Mouse (Mus musculus) ovary, adult 18-20 months (tissue): ENCODE measurements around the gene Sult2b1.

Experiments used
- DNase-seq: peaks from one replicate; pipeline ENCODE4 v3.0.0; 2022; ENCODE audit warnings: low spot score, mixed read lengths

The Sult2b1 gene

GRCm38 (mm10) chr7:45800546-45801204 is 16.2 kb upstream of the Sult2b1 start:
- DNase-seq, result no peak

DNA sequence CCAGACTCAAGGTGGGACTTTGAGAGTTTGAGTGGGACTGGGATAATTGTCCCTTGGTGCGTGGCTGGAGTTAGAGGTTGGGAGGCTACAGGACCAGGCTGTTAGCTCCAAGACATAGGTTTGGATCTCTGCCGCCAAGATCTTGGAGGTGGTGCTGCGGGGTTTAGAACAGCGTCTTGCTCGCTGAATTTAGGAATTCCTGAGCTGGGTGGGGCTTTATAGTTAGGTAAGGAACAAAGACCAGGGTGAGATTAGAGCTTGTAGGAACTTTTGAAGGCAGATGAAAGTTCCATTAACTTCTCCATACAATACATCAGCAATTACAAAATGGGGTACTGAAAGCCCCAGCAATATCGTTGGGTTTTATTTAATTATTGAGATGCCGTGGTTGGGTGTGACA is 15.5 kb upstream of the Sult2b1 start:
- no peak for DNase-seq

GRCm38 (mm10) chr7:45798931-45799330 is 14.5 kb upstream of the Sult2b1 start:
- no peak for DNase-seq

- no peak for DNase-seq
These were observed 14.0 kb upstream of the Sult2b1 start for GRCm38 (mm10) chr7:45798511-45798836.

DNA sequence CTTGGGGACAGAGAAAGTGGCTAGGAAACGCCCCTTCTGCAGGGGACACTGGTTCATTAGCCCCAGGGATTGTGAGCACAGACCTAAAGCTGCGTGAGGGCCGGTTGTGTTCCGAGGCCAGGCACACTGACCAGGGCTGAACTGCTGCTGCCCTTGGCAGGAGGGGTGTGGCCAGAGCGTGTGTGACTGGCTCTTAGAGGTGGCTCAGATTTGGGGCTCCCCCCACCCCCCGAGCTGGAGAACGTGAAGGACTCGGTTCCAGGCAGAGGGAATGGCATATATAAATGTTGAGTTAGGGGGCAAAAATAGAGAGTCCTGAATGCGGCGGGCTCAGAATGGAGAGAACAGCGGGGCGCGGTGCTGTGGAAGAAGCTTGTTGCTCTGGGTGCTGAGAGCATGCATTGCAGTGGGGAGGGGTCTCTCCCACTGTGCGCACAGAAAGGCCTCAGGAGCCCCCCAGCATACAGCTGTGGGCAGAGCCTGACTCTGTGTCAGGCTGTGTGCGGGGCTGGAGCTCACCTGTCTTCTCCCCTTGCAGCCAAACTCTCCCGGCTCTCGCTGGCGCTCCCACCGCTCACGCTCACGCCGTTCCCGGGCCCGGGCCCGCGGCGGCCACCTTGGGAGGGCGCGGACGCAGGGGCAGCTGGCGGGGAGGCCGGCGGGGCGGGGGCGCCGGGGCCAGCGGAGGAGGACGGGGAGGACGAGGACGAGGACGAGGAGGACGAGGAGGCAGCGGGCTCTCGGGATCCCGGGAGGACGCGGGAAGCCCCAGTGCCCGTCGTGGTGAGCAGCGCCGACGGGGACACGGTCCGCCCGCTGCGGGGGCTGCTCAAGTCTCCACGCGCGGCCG is 13.4 kb upstream of the Sult2b1 start:
- no peak for DNase-seq

GRCm38 (mm10) chr7:45796950-45797349 is 12.5 kb upstream of the Sult2b1 start:
- no peak for DNase-seq

- no peak for DNase-seq
These were observed 10.5 kb upstream of the Sult2b1 start for GRCm38 (mm10) chr7:45794971-45795370.

DNA sequence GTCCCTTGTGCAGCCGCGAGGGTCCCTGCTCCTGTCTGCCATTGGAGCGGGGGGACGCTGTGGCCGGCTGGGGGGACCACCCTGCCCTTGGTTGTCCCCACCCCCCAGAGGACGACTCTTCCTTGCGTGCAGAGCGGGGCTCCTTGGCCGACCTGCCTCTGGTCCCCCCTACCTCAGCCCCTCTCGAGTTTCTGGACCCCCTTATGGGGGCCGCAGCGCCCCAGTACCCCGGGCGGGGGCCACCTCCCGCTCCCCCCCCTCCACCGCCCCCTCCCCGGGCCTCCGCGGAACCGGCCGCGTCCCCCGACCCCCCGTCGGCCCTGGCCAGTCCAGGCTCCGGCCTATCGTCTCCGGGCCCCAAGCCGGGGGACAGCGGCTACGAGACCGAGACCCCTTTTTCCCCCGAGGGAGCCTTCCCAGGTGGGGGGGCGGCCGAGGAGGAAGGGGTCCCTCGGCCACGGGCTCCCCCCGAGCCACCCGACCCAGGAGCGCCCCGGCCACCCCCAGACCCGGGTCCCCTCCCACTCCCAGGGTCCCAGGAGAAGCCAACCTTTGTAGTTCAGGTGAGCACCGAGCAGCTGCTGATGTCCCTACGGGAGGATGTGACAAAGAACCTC is 9.6 kb upstream of the Sult2b1 start:
- no peak for DNase-seq

GRCm38 (mm10) chr7:45793240-45793639 is 8.8 kb upstream of the Sult2b1 start:
- no peak for DNase-seq

DNA sequence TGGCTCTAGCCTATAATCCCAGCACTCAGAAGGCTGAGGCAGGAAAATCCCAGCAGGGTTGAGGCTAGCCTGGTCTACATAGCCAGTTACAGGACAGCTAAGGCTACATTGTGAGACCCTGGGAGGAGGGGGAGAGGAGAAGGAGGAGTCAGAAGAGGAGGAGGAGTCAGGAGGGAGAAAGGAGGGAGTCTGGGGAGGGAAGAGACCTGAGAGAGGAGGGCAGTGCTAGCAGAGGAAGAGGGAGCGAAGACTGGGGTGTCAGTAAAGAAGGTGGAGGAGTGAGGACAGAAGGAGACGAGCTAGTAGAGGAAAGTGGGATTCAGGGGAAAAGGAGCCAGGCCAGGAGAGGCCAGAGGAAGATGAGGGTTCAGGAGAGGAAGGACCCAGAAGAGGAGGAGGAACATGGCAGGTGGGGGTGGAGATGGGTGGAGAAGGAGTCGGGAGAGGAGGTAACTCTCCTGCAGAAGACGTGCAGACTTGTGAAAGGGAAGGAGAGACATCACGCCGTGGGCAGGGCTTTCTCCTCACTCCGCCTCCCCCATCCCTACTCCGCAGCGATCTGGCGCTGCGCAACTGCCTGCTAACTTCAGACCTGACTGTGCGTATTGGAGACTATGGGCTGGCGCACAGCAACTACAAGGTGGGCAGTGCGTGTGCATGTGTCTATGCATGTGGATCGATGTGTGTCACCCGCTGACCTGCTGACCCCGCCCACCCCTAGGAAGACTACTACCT is 7.5 kb upstream of the Sult2b1 start:
- DNase-seq, result no peak

DNA sequence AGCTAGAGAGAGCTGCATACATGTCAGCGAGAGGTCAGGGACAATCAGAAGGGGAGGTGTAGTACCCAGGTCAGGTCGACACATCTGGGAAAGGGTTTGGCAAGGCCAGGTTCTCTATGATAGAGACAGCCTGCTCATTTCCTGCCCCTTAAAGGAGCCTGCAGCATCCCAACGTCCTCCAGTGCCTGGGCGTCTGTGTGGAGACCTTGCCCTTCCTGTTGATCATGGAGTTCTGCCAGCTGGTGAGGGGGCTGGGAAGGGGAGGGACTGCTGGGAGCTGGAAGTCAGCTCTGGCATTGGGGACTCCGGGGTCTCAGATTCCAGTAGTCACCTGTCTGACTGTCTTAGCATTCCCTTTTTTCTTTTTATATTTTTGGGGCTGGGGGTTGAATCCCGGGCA is 6.3 kb upstream of the Sult2b1 start:
- no peak for DNase-seq

GRCm38 (mm10) chr7:45787642-45788041 is 3.2 kb upstream of the Sult2b1 start:
- DNase-seq, result no peak

- DNase-seq, result no peak
These were observed 2.4 kb upstream of the Sult2b1 start for GRCm38 (mm10) chr7:45786661-45787413.

GRCm38 (mm10) chr7:45786136-45786578 is 1.7 kb upstream of the Sult2b1 start:
- no peak for DNase-seq

GRCm38 (mm10) chr7:45785388-45786135 is 1.1 kb upstream of the Sult2b1 start:
- DNase-seq, result no peak

DNA sequence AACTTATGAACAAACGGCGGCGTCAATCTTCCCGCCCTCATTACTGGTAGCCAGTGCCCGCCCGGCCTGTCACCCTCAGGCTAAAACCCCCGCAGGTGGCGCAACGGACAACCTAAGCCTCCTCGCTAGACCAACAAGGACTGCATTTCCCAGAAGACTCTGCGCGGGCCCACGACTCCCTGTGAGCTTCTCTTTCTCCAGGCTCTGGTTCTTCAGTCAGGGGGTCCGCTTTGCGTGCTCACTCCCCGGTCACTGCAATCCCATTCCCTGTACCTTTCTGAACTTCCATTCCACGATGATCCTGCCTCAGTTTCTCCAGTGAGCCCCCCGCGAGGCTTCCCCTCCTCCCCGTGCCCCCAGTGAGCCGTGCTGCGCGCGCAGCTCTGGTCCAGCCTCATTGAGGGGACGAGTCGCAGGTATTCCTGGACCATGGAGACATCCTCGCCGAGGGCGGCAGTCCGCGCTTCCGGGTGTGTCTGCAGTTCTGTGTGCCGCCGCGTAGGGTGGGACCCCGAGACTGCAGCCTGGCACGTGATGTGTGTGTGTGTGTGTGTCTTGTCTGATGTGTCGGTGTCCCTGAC is 868 bp downstream of the Sult2b1 start, which contains the start of gene Lmtk3:
Gene Lmtk3, plus strand, starts transcription at position 228 of the 581 bp plus-strand sequence.
- no peak for DNase-seq

- no peak for DNase-seq
These were observed 2.2 kb downstream of the Sult2b1 start for GRCm38 (mm10) chr7:45782271-45782670.

GRCm38 (mm10) chr7:45779081-45779641 is 5.3 kb downstream of the Sult2b1 start:
- no peak for DNase-seq

DNA sequence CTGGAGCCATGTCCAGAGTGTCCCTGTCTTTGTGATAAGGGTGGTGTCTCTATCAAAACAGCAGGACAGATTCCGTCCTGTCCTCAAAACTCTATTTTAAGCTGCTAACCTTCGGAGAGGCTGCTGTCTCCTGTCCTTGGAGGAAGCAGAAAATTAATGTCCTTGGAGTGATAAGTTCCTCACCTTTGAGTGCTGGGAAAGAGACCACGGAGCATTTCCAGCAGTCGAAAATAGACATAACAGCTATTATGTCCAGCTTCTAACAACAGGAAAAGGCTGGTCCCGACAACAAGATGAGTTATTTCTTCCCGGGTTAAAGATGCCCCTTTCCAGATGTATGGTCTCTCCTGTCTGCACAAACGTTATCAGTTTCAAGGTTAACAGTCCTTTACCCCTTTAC is 9.2 kb downstream of the Sult2b1 start:
- no peak for DNase-seq

- no peak for DNase-seq
These were observed 13.4 kb downstream of the Sult2b1 start for GRCm38 (mm10) chr7:45771101-45771500.
